Mouse (Mus musculus) stomach, embryonic 15.5 days (tissue): ENCODE measurements around the gene Atp8a2. TPM values are rescaled to one million over a fixed set of nuclear protein-coding genes. Genes with fewer than 3 reads are reported as not detected.
"Not testable (repeated sequence)": the region's sequence is repeated elsewhere in the genome, so short reads cannot be mapped to it uniquely, and the experiment has no call there.

Source experiments
- ATAC-seq: fragments of 200-750 bp; cut with Nextera tagmentation; 2 replicates; pipeline ENCODE4 v1.8.0; 2017; ENCODE audit warnings: low read depth, moderate number of reproducible peaks, moderate TSS enrichment; ENCODE audit not compliant: insufficient read depth, low FRiP score
- H3K27ac ChIP-seq: fragments of 300-500 bp; sonication (generic); 2 replicates; pipeline ENCODE4 v1.5.1; 2015; ENCODE audit warnings: mild to moderate bottlenecking, inconsistent platforms
- H3K27me3 ChIP-seq: fragments of 300-500 bp; sonication (generic); replicated peaks from 2 replicates; pipeline ENCODE4 v1.6.1; 2015; ENCODE audit warnings: inconsistent platforms
- H3K36me3 ChIP-seq: fragments of 300-500 bp; sonication (generic); 2 replicates; pipeline ENCODE4 v1.6.1; 2015; ENCODE audit warnings: inconsistent platforms
- H3K4me1 ChIP-seq: fragments of 300-500 bp; sonication (generic); 2 replicates; pipeline ENCODE4 v1.6.1; 2015; ENCODE audit warnings: inconsistent platforms
- H3K4me2 ChIP-seq: fragments of 300-500 bp; sonication (generic); 2 replicates; pipeline ENCODE4 v1.6.1; 2015; ENCODE audit warnings: mild to moderate bottlenecking, inconsistent platforms
- H3K4me3 ChIP-seq: fragments of 300-500 bp; sonication (generic); replicated peaks from 2 replicates; pipeline ENCODE4 v1.5.1; 2015; ENCODE audit warnings: inconsistent platforms
- H3K9ac ChIP-seq: fragments of 300-500 bp; sonication (generic); 2 replicates; pipeline ENCODE4 v1.6.1; 2015; ENCODE audit warnings: inconsistent platforms
- H3K9me3 ChIP-seq: fragments of 300-500 bp; sonication (generic); 2 replicates; pipeline ENCODE4 v1.6.1; 2016; ENCODE audit warnings: inconsistent platforms
- WGBS: fragments of 180-500 bp; shearing (Covaris S2); methylation state at CpG from one replicate; pipeline ENCODE4 v1.1.7; 2015; 5-methylcytosine and 5-hydroxymethylcytosine counted together
- polyA plus RNA-seq: library from polyadenylated mRNA; unstranded; fragments of >200 nt; fragmentation: Nextera tagmentation; extraction: Ambion mirVana; gene quantifications from 2 replicates; pipeline ENCODE4 v1.2.1, GENCODE M21; 2015

The Atp8a2 gene
- polyA plus RNA-seq, 1 experiment from 2014 or later = 6.0 TPM

DNA sequence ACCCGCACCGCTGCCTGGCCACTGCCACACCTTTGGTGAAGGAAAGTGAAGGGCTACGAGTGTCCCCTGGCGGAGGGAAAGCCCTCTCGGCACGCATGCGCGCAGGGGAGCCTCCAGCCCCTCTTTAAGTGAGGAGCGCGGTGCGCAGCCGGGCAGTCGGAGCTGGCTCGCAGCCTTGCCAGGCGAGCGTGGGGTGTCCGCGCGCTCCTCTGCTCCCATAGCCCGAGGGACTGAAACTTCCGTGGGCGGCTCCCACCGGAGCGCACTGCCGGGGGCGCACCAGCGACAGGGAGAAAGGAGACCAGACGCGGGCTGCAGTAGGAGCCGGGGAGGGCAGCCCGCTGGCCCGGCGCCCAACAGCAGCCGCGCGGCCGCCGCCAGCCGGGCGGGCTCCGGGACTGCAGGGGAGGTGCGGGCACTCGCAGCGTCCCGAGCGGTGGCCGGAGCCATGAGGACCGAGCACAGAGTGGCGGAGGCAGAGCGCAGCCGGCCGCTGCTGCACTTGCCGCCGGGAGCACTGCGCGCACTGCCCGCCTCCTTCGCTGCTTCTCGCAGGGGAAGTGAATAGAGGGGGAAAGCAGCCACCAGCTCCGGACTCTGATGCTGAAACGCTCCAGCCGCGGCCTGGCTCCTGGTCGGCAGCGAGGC lies 571.7 kb downstream of the Atp8a2 start, which contains the start of gene Shisa2:
Shisa2 (plus strand) TSS at position 151 of the 648 bp plus-strand sequence.
- H3K27me3 ChIP-seq = 0 out of 2 replicates have a peak, but pooled peaks cover 14% of the 10 kb centered on the region
- WGBS = under 1% methylated on average over 56 of the region's 65 CpGs
- peaks cover 22% of the 10 kb centered on the region for H3K4me1 ChIP-seq
- peak within 1 kb of the TSS; percentile 68 for H3K4me3 ChIP-seq
- H3K9ac ChIP-seq = peak within 1 kb of the TSS; percentile 48; the same call in 1 of the 2 replicates
- H3K27ac ChIP-seq = peak within 1 kb of the TSS; percentile 76
- ATAC-seq = peak; percentile 89
- H3K36me3 ChIP-seq = no peaks in the 10 kb centered on the region
- H3K9me3 ChIP-seq = no peaks in the 10 kb centered on the region
- peak within 1 kb of the TSS; percentile 75 for H3K4me2 ChIP-seq

- Histone ChIP-seq H3K9ac (no peak overlapping the region), H3K4me2 (peak overlapping the region; percentile 75; the same call in 1 of the 2 replicates)
- no peak for ATAC-seq
Observed at GRCm38 (mm10) chr14:59624326-59624885, 572.6 kb downstream of the Atp8a2 start.

GRCm38 (mm10) chr14:59616802-59617201 lies 580.2 kb downstream of the Atp8a2 start:
- Histone ChIP-seq H3K4me2 (no peak overlapping the region), H3K4me3 (no peak overlapping the region), H3K36me3 (no peaks in the 10 kb centered on the region), H3K9me3 (no peaks in the 10 kb centered on the region), H3K4me1 (no peaks in the 10 kb centered on the region), H3K27ac (no peak overlapping the region), H3K27me3 (no peaks in the 10 kb centered on the region), H3K9ac (no peak overlapping the region)
- WGBS = 60% methylated on average over 7 of the region's 7 CpGs
- no peak for ATAC-seq

More at GRCm38 (mm10) chr14:59624326-59624885, 572.6 kb downstream of the Atp8a2 start:
- 0 out of 2 replicates have a peak, but pooled peaks cover 14% of the 10 kb centered on the region for H3K27me3 ChIP-seq
- H3K4me1 ChIP-seq = peaks cover 22% of the 10 kb centered on the region
- no peaks in the 10 kb centered on the region for H3K36me3 ChIP-seq
- 42% methylated on average over 9 of the region's 9 CpGs for WGBS
- no peaks in the 10 kb centered on the region for H3K9me3 ChIP-seq
- no peak overlapping the region for H3K27ac ChIP-seq
- H3K4me3 ChIP-seq = no peak overlapping the region

DNA sequence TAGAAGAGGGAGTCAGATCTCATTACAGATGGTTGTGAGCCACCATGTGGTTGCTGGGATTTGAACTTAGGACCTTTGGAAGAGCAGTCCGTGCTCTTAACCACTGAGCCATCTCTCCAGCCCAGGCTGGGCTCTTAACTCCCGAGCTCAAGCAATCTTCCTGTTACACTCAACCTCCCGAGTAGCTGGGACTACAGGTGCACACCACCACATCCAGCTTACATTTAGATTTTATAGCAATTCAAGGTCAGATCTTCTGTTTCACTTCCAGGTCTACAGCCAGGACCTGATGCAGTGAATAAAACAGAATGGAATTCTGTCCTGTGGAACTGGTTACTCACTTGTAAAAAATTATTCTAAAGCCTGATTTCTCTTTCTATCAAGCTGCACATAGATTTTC lies 582.8 kb downstream of the Atp8a2 start:
- not testable (repeated sequence) for H3K4me2 ChIP-seq, H3K4me1 ChIP-seq, H3K9ac ChIP-seq, H3K36me3 ChIP-seq, H3K4me3 ChIP-seq, H3K27me3 ChIP-seq, H3K27ac ChIP-seq, ATAC-seq, H3K9me3 ChIP-seq
- WGBS = 74% methylated on average over 3 of the region's 3 CpGs

- WGBS = 42% methylated on average over 14 of the region's 14 CpGs
- no peaks in the 10 kb centered on the region for H3K27me3 ChIP-seq
- no peaks in the 10 kb centered on the region for H3K4me1 ChIP-seq
- no peak overlapping the region for H3K4me3 ChIP-seq
- H3K9me3 ChIP-seq = no peaks in the 10 kb centered on the region
- no peak overlapping the region for H3K4me2 ChIP-seq
- H3K9ac ChIP-seq = no peak overlapping the region
- H3K36me3 ChIP-seq = no peaks in the 10 kb centered on the region
- no peak overlapping the region for H3K27ac ChIP-seq
- ATAC-seq = no peak
Observed at GRCm38 (mm10) chr14:59612920-59613625, 583.9 kb downstream of the Atp8a2 start.

DNA sequence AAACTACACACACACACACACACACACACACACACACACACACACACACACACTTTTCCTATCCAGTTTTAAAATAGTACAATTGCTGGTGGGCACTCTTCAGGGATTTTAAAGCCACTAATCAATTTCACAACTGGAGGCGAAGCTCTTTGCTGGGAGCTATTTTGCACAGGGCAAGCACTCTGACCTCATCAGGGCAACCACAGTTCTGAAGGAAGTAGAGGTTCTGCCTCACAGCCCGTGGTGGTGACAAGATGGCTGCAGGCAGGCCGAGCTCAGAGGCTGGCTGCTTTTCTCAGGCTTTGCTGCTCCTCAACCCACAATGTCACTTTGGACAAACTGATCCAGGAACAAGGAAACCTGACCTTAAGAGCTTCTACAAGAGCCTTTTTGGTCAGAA lies 590.0 kb downstream of the Atp8a2 start:
- Histone ChIP-seq H3K4me1 (no peaks in the 10 kb centered on the region), H3K27me3 (no peaks in the 10 kb centered on the region), H3K27ac (no peak overlapping the region), H3K36me3 (no peaks in the 10 kb centered on the region), H3K9ac (no peak overlapping the region), H3K9me3 (no peaks in the 10 kb centered on the region), H3K4me2 (no peak overlapping the region), H3K4me3 (no peak overlapping the region)
- 56% methylated on average over 3 of the region's 3 CpGs for WGBS
- ATAC-seq = no peak

GRCm38 (mm10) chr14:59605671-59606353 lies 591.2 kb downstream of the Atp8a2 start:
- H3K4me1 ChIP-seq = no peaks in the 10 kb centered on the region
- ATAC-seq = no peak
- no peak overlapping the region for H3K4me3 ChIP-seq
- H3K36me3 ChIP-seq = no peaks in the 10 kb centered on the region
- no peaks in the 10 kb centered on the region for H3K9me3 ChIP-seq
- WGBS = 19% methylated on average over 5 of the region's 5 CpGs
- no peak overlapping the region for H3K9ac ChIP-seq
- no peaks in the 10 kb centered on the region for H3K27me3 ChIP-seq
- no peak overlapping the region for H3K27ac ChIP-seq
- no peak overlapping the region for H3K4me2 ChIP-seq

DNA sequence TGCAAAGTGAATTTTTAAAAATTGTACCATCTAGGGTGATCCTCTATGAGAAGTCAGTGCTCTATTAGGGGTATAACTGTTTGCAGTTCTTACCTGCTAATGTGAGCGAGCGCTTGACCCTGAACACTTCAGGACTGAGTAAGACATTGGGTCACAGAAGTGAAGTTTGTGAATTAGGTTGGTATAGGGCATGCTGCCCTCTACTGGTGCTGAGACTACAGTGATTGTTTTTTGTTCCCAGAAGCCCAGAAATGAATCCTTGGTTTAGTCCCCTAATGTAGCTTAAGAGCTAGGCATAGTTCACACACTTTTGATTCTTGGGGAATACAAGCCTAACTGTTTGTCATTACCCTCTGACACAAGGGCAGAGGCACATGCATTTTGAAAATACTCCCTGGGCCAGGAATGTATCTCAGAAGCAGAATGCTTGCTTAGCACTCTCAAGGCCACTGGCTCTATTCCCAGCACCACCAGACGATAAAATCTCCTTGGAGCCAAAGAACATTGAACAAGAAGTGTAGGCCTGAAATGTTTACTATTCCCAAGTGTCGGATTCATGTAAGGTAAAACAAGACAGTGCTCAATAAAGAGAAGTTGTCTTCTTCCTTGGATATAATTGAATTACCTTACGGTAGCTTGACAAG lies 592.9 kb downstream of the Atp8a2 start:
- ATAC-seq = no peak
- H3K9ac ChIP-seq = no peak overlapping the region
- no peak overlapping the region for H3K4me3 ChIP-seq
- H3K27ac ChIP-seq = no peak overlapping the region
- 59% methylated on average over 5 of the region's 5 CpGs for WGBS
- no peaks in the 10 kb centered on the region for H3K9me3 ChIP-seq
- H3K4me1 ChIP-seq = no peaks in the 10 kb centered on the region
- no peak overlapping the region for H3K4me2 ChIP-seq
- H3K27me3 ChIP-seq = no peaks in the 10 kb centered on the region
- no peaks in the 10 kb centered on the region for H3K36me3 ChIP-seq

DNA sequence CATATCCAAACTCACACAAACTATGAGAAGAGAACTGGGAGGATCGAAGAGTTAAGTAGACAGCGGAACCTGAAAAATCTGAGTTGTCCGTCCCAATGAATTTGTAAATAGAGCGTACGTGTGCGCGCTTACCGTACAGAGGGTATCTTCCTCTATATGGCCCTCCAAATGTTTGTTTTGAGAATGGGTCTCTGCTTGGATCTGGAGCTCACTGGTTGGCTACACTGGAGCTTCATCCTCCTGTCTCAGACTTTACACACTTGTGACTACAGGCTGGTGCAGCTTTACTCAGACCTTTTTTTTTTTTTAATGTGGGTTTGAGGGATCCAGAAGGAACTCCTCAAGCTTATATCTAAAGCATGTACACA lies 598.7 kb downstream of the Atp8a2 start:
- no peaks in the 10 kb centered on the region for H3K36me3 ChIP-seq
- WGBS = 4% methylated on average over 8 of the region's 8 CpGs
- H3K9ac ChIP-seq = peak overlapping the region; percentile 87; the same call in 1 of the 2 replicates
- H3K4me3 ChIP-seq = peak overlapping the region; percentile 97
- no peaks in the 10 kb centered on the region for H3K9me3 ChIP-seq
- H3K4me1 ChIP-seq = 0 out of 2 replicates have a peak, but pooled peaks cover 6% of the 10 kb centered on the region
- H3K27me3 ChIP-seq = no peaks in the 10 kb centered on the region
- peak overlapping the region; percentile 64 for H3K4me2 ChIP-seq
- peak; percentile 27; the same call in 1 of the 2 replicates for ATAC-seq
- H3K27ac ChIP-seq = peak overlapping the region; percentile 59; the same call in 1 of the 2 replicates

GRCm38 (mm10) chr14:59597398-59598259 lies 599.4 kb downstream of the Atp8a2 start, which contains the start of gene Cdadc1:
TSS of gene Cdadc1 (minus strand) at chr14:59597959.
- Histone ChIP-seq H3K27ac (peak within 1 kb of the TSS; percentile 59; the same call in 1 of the 2 replicates), H3K4me3 (peak within 1 kb of the TSS; percentile 97), H3K4me2 (peak within 1 kb of the TSS; percentile 81), H3K36me3 (no peaks in the 10 kb centered on the region), H3K9ac (peak within 1 kb of the TSS; percentile 87), H3K27me3 (no peaks in the 10 kb centered on the region), H3K9me3 (no peaks in the 10 kb centered on the region), H3K4me1 (0 out of 2 replicates have a peak, but pooled peaks cover 6% of the 10 kb centered on the region)
- under 1% methylated on average over 42 of the region's 48 CpGs for WGBS
- ATAC-seq = peak; percentile 90
